25 mouse cellular contexts compared by ENCODE assay signal in the genomic region with DNA sequence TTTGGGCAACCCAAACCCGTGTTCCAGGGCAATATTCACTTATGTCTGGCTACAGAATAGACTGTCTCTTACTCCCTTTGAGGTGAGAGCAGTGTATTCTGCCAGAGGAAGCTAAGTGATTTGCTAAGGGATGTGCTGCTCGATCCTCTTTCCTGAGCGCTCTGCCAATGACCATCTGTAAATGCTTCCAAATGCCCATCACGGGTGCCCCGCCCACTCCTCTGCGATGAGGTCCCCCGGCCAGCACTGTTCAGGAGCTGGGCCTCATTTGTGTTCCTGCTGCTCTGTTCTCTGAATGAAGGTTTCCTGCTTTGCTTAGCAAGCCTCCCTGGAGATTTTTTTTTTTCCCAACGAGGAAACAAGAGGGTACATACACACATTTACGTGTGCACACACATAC. TPM values are rescaled to one million over a fixed set of nuclear protein-coding genes. Genes with fewer than 3 reads are reported as not detected.
DNase-seq lines count a peak whose midpoint lies in the region; ATAC-seq lines count a peak whose summit lies in the region.
"Had no signal": no experiment of that assay in that cellular context is flagged by ENCODE, and none has a peak within 500 bp of the region (broad histone marks: within the 10 kb centered on the region; RNA-seq: fewer than 3 reads in every experiment).

No protein-coding gene starts in this region.

- H3K9ac ChIP-seq in kidney, embryonic 15.5 days = no peak overlapping the region
- no peak overlapping the region for H3K9ac ChIP-seq in embryonic facial prominence, embryonic 11.5 days (replicated peaks; ENCODE audit: low read length)
- H3K9ac ChIP-seq: embryonic facial prominence, embryonic 15.5 days; forebrain, postnatal 0 days; hindbrain, embryonic 12.5 days; hindbrain, embryonic 15.5 days had no signal

- peaks cover 10% of the 10 kb centered on the region for H3K27me3 ChIP-seq in kidney, embryonic 15.5 days
- no peaks in the 10 kb centered on the region for H3K27me3 ChIP-seq in embryonic facial prominence, embryonic 11.5 days (ENCODE audit: control insufficient read depth, insufficient read depth, low read length)
- H3K27me3 ChIP-seq: embryonic facial prominence, embryonic 15.5 days; hindbrain, embryonic 12.5 days; hindbrain, embryonic 15.5 days; Patski had no signal

- peak; percentile 42 for DNase-seq in embryo, embryonic 10 days (ENCODE audit: low spot score)
- DNase-seq in embryo, embryonic 9.5 days (ENCODE audit: extremely low spot score) = no peak
- no peak for DNase-seq in kidney, adult 9 months
- DNase-seq in embryonic facial prominence, embryonic 11.5 days (ENCODE audit: low spot score) = peak; percentile 58
- DNase-seq in thymus, postnatal 0 days (ENCODE audit: low spot score) = no peak
- no peak for DNase-seq in adipocyte (ENCODE audit: low spot score)
- DNase-seq: adrenal gland, adult 2 months; adrenal gland, postnatal 14 days; B cell, adult 2 months; cerebellum, adult 11 months; cerebellum, adult 2 months; cerebellum, adult 9-11 months; forebrain, postnatal 0 days; gastrocnemius, postnatal 10 days; gastrocnemius, postnatal 36 days; heart, adult 2 months; kidney, adult 18-20 months had no signal

- peaks cover 39% of the 10 kb centered on the region for H3K36me3 ChIP-seq in kidney, embryonic 15.5 days
- H3K36me3 ChIP-seq in embryonic facial prominence, embryonic 11.5 days (replicated peaks; ENCODE audit: control insufficient read depth, insufficient read depth, low read depth, low read length) = no peaks in the 10 kb centered on the region
- H3K36me3 ChIP-seq: embryonic facial prominence, embryonic 15.5 days; G1E; hindbrain, embryonic 12.5 days had no signal

- no peaks in the 10 kb centered on the region for H3K9me3 ChIP-seq in kidney, embryonic 15.5 days (replicated peaks)
- no peaks in the 10 kb centered on the region for H3K9me3 ChIP-seq in embryonic facial prominence, embryonic 11.5 days (replicated peaks; ENCODE audit: control insufficient read depth, low read length)
- H3K9me3 ChIP-seq: embryonic facial prominence, embryonic 15.5 days; hindbrain, embryonic 12.5 days; hindbrain, embryonic 15.5 days had no signal

- H3K27ac ChIP-seq in kidney, embryonic 15.5 days = peak overlapping the region; percentile 45; the same call in 1 of the 2 replicates
- H3K27ac ChIP-seq in embryonic facial prominence, embryonic 11.5 days (replicated peaks; ENCODE audit: low read depth, low read length) = no peak overlapping the region
- H3K27ac ChIP-seq: embryonic facial prominence, embryonic 15.5 days; heart, adult 2 months; hindbrain, embryonic 12.5 days; hindbrain, embryonic 15.5 days had no signal

- peaks cover 5% of the 10 kb centered on the region for H3K4me1 ChIP-seq in kidney, embryonic 15.5 days
- no peaks in the 10 kb centered on the region for H3K4me1 ChIP-seq in embryonic facial prominence, embryonic 11.5 days (ENCODE audit: control insufficient read depth, insufficient read depth, low read length)
- H3K4me1 ChIP-seq: hindbrain, embryonic 12.5 days; hindbrain, embryonic 15.5 days had no signal

- no peak overlapping the region for H3K4me2 ChIP-seq in kidney, embryonic 15.5 days
- H3K4me2 ChIP-seq in embryonic facial prominence, embryonic 11.5 days (ENCODE audit: low read depth, low read length) = no peak overlapping the region
- H3K4me2 ChIP-seq: embryonic facial prominence, embryonic 15.5 days; heart, embryonic 11.5 days; hindbrain, embryonic 12.5 days; hindbrain, embryonic 15.5 days had no signal

- no peak overlapping the region for H3K4me3 ChIP-seq in kidney, embryonic 15.5 days (replicated peaks)
- no peak overlapping the region for H3K4me3 ChIP-seq in embryonic facial prominence, embryonic 11.5 days (ENCODE audit: low read depth, low read length)
- H3K4me3 ChIP-seq: embryonic facial prominence, embryonic 15.5 days; heart, adult 2 months; hindbrain, embryonic 12.5 days; hindbrain, embryonic 15.5 days had no signal

- no peak for ATAC-seq in kidney, embryonic 15.5 days (replicated peaks; ENCODE audit: low FRiP score)
- ATAC-seq in embryonic facial prominence, embryonic 11.5 days (replicated peaks; ENCODE audit: insufficient number of reproducible peaks, low FRiP score, low TSS enrichment, low read depth) = 0 out of 2 replicates have a peak, but pooled peaks have one; percentile 24
- ATAC-seq: forebrain, embryonic 14.5 days; forebrain, postnatal 0 days had no signal

- 53% methylated on average over 9 of the region's 9 CpGs for WGBS in kidney, embryonic 15.5 days
- WGBS in embryonic facial prominence, embryonic 11.5 days = 48% methylated on average over 9 of the region's 9 CpGs

RNA-seq across cellular contexts. Expression of gene Dact2, which starts 11.2 kb away (rescaled TPM):
- polyA plus RNA-seq in kidney, embryonic 15.5 days (2015; fragmentation: Nextera tagmentation; extraction: Ambion mirVana) = 11.8 and 12.9 TPM in 2 replicates
- polyA plus RNA-seq in embryonic facial prominence, embryonic 11.5 days (2014; fragmentation: Nextera tagmentation; extraction: Ambion mirVana) = 1.1 TPM in 2 replicates
- polyA plus RNA-seq in thymus, postnatal 0 days (2015; fragmentation: Nextera tagmentation; extraction: Ambion mirVana) = 19.5 and 21.1 TPM in 2 replicates
- polyA plus RNA-seq: G1E had no signal

Comparison
In these comparisons a context has a peak if more than half of its experiments do, and no peak if none do; other contexts are left out.
1. DNase-seq: peak in embryo, embryonic 10 days (single experiment) and embryonic facial prominence, embryonic 11.5 days (single experiment); none in embryo, embryonic 9.5 days (single experiment), kidney, adult 9 months (single experiment), thymus, postnatal 0 days (single experiment) and adipocyte (single experiment).